Mouse (Mus musculus) lung, adult 2 months (tissue): ENCODE results near the gene Dhrs1.

Source experiments
- CTCF ChIP-seq: fragments of 200-500 bp; IDR thresholded peaks from 2 replicates; pipeline ENCODE4 v1.5.1; 2011; ENCODE audit warnings: mild to moderate bottlenecking, low read length, control low read depth; ENCODE audit not compliant: insufficient read depth
- POLR2A ChIP-seq: fragments of 200-500 bp; IDR thresholded peaks from 2 replicates; pipeline ENCODE4 v1.6.1; 2011; ENCODE audit warnings: low read depth, mild to moderate bottlenecking, control low read depth, low read length, borderline replicate concordance; ENCODE audit errors: extremely low read depth

DNA sequence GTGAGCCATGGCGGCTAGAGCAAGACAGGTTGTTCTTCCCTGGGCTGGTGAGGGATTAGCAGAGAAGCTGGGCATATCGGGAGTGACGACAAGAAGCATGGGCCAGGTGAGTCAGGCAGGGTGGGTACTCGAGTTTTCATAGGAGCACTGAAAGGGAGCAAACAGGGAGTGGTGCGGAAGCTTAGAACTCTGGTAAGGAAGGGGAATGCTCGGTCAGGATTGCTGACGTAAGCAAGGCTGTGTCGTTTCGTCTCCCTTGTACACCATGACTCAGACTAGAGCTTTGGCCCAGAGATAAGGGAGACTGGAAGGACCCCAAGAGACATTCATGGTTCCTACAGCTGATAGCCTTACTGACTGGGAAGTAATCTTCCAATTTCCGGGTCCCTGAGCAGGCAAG, 11.6 kb downstream of the Dhrs1 start:
- TF ChIP-seq POLR2A (no peak), CTCF (no peak)
